Mouse (Mus musculus) midbrain, embryonic 16.5 days (tissue): ENCODE results near the gene Gbgt1. TPM values are rescaled to one million over a fixed set of nuclear protein-coding genes. Genes with fewer than 3 reads are reported as not detected.
"Not testable (repeated sequence)": the region's sequence is repeated elsewhere in the genome, so short reads cannot be mapped to it uniquely, and the experiment has no call there.

ENCODE experiments used
- ATAC-seq: fragments of 200-750 bp; cut with Nextera tagmentation; 2 replicates; pipeline ENCODE4 v1.8.0; 2017; ENCODE audit warnings: moderate TSS enrichment
- H3K27ac ChIP-seq: fragments of 300-500 bp; sonication (generic); 2 replicates; pipeline ENCODE4 v1.5.1; 2014; ENCODE audit warnings: mild to moderate bottlenecking, low read length, mixed read lengths
- H3K27me3 ChIP-seq: fragments of 300-500 bp; sonication (generic); 2 replicates; pipeline ENCODE4 v1.6.1; 2014; ENCODE audit warnings: low read depth, low read length, mixed read lengths; ENCODE audit not compliant: control insufficient read depth, insufficient read depth
- H3K36me3 ChIP-seq: fragments of 300-500 bp; sonication (generic); 2 replicates; pipeline ENCODE4 v1.6.1; 2014; ENCODE audit warnings: mild to moderate bottlenecking, low read length, moderate library complexity, mixed read lengths; ENCODE audit not compliant: control insufficient read depth, insufficient read depth
- H3K4me1 ChIP-seq: fragments of 300-500 bp; sonication (generic); 2 replicates; pipeline ENCODE4 v1.6.1; 2014; ENCODE audit warnings: mild to moderate bottlenecking, low read length, mixed read lengths; ENCODE audit not compliant: control insufficient read depth, insufficient read depth
- H3K4me2 ChIP-seq: fragments of 300-500 bp; sonication (generic); 2 replicates; pipeline ENCODE4 v1.6.1; 2014; ENCODE audit warnings: mild to moderate bottlenecking, low read length, mixed read lengths
- H3K4me3 ChIP-seq: fragments of 300-500 bp; sonication (generic); 2 replicates; pipeline ENCODE4 v1.5.1; 2014; ENCODE audit warnings: low read depth, mild to moderate bottlenecking, low read length, moderate library complexity, mixed read lengths
- H3K9ac ChIP-seq: fragments of 300-500 bp; sonication (generic); 2 replicates; pipeline ENCODE4 v1.6.1; 2014; ENCODE audit warnings: low read depth, low read length, mixed read lengths
- H3K9me3 ChIP-seq: fragments of 300-500 bp; sonication (generic); replicated peaks from 2 replicates; pipeline ENCODE4 v1.6.1; 2014; ENCODE audit warnings: mild to moderate bottlenecking, low read length, mixed read lengths; ENCODE audit not compliant: control insufficient read depth, poor library complexity, severe bottlenecking
- WGBS: fragments of 180-500 bp; shearing (Covaris S2); extraction: QIAGEN DNeasy Blood & Tissue Kit; methylation state at CpG from one replicate; pipeline ENCODE4 v1.1.7; 2014; 5-methylcytosine and 5-hydroxymethylcytosine counted together
- polyA plus RNA-seq: library from polyadenylated mRNA; unstranded; fragments of >200 nt; fragmentation: Nextera tagmentation; extraction: Ambion mirVana; gene quantifications from 2 replicates; pipeline ENCODE4 v1.2.1, GENCODE M21; 2015

The Gbgt1 gene
- polyA plus RNA-seq, 1 experiment from 2014 or later: 1.1 TPM

GRCm38 (mm10) chr2:28495801-28496595 lies 693 bp upstream of the Gbgt1 start:
- Histone ChIP-seq H3K4me2 (no peak overlapping the region), H3K36me3 (no peaks in the 10 kb centered on the region), H3K4me3 (no peak overlapping the region), H3K9ac (no peak overlapping the region), H3K27ac (no peak overlapping the region), H3K27me3 (no peaks in the 10 kb centered on the region), H3K9me3 (no peaks in the 10 kb centered on the region), H3K4me1 (no peaks in the 10 kb centered on the region)
- WGBS: 84% methylated on average over 16 of the region's 16 CpGs
- ATAC-seq: no peak

- no peaks in the 10 kb centered on the region for H3K4me1 ChIP-seq
- no peak overlapping the region for H3K4me3 ChIP-seq
- no peak overlapping the region for H3K27ac ChIP-seq
- WGBS: 89% methylated on average over 5 of the region's 5 CpGs
- no peak for ATAC-seq
- H3K36me3 ChIP-seq: no peaks in the 10 kb centered on the region
- H3K4me2 ChIP-seq: no peak overlapping the region
- H3K27me3 ChIP-seq: no peaks in the 10 kb centered on the region
- H3K9me3 ChIP-seq: no peaks in the 10 kb centered on the region
- H3K9ac ChIP-seq: no peak overlapping the region
Measured at GRCm38 (mm10) chr2:28497561-28497960, 870 bp downstream of the Gbgt1 start.

GRCm38 (mm10) chr2:28498431-28498830 lies 1.7 kb downstream of the Gbgt1 start:
- H3K4me1 ChIP-seq: no peaks in the 10 kb centered on the region
- no peak overlapping the region for H3K27ac ChIP-seq
- H3K9me3 ChIP-seq: no peaks in the 10 kb centered on the region
- no peaks in the 10 kb centered on the region for H3K27me3 ChIP-seq
- H3K4me3 ChIP-seq: no peak overlapping the region
- WGBS: 90% methylated on average over 4 of the region's 4 CpGs
- no peaks in the 10 kb centered on the region for H3K36me3 ChIP-seq
- H3K9ac ChIP-seq: no peak overlapping the region
- no peak overlapping the region for H3K4me2 ChIP-seq
- no peak for ATAC-seq

GRCm38 (mm10) chr2:28502987-28503386 lies 6.3 kb downstream of the Gbgt1 start:
- Histone ChIP-seq H3K9ac (no peak overlapping the region), H3K27me3 (no peaks in the 10 kb centered on the region), H3K9me3 (no peaks in the 10 kb centered on the region), H3K36me3 (no peaks in the 10 kb centered on the region), H3K4me2 (no peak overlapping the region), H3K4me1 (no peaks in the 10 kb centered on the region), H3K27ac (no peak overlapping the region), H3K4me3 (no peak overlapping the region)
- ATAC-seq: no peak
- 86% methylated on average over 10 of the region's 10 CpGs for WGBS

GRCm38 (mm10) chr2:28504676-28505075 lies 8.0 kb downstream of the Gbgt1 start:
- no peak overlapping the region for H3K4me3 ChIP-seq
- no peaks in the 10 kb centered on the region for H3K9me3 ChIP-seq
- H3K4me2 ChIP-seq: no peak overlapping the region
- H3K4me1 ChIP-seq: no peaks in the 10 kb centered on the region
- H3K9ac ChIP-seq: no peak overlapping the region
- WGBS: 90% methylated on average over 13 of the region's 13 CpGs
- H3K36me3 ChIP-seq: no peaks in the 10 kb centered on the region
- ATAC-seq: no peak
- H3K27ac ChIP-seq: no peak overlapping the region
- no peaks in the 10 kb centered on the region for H3K27me3 ChIP-seq

- Histone ChIP-seq H3K9ac (0 out of 2 replicates have a peak within 1 kb of the TSS, but pooled peaks have one; percentile 20), H3K9me3 (no peaks in the 10 kb centered on the region), H3K4me1 (no peaks in the 10 kb centered on the region), H3K4me2 (no peak within 1 kb of the TSS), H3K36me3 (no peaks in the 10 kb centered on the region), H3K4me3 (no peak within 1 kb of the TSS), H3K27me3 (no peaks in the 10 kb centered on the region), H3K27ac (no peak within 1 kb of the TSS)
- 71% methylated on average over 3 of the region's 3 CpGs for WGBS
- no peak for ATAC-seq
Measured at GRCm38 (mm10) chr2:28505795-28506194, 9.1 kb downstream of the Gbgt1 start, which contains the start of gene Gm10134. Gm10134 (plus strand) TSS chr2:28506095.

- no peak for ATAC-seq
- no peak overlapping the region for H3K27ac ChIP-seq
- H3K4me3 ChIP-seq: no peak overlapping the region
- H3K4me2 ChIP-seq: no peak overlapping the region
- 82% methylated on average over 6 of the region's 6 CpGs for WGBS
- no peak overlapping the region for H3K9ac ChIP-seq
- no peaks in the 10 kb centered on the region for H3K4me1 ChIP-seq
- no peaks in the 10 kb centered on the region for H3K36me3 ChIP-seq
- no peaks in the 10 kb centered on the region for H3K9me3 ChIP-seq
- no peaks in the 10 kb centered on the region for H3K27me3 ChIP-seq
Measured at GRCm38 (mm10) chr2:28506291-28506690, 9.6 kb downstream of the Gbgt1 start.

GRCm38 (mm10) chr2:28511600-28511999 lies 14.9 kb downstream of the Gbgt1 start:
- not testable (repeated sequence) for H3K9ac ChIP-seq, H3K27ac ChIP-seq, H3K9me3 ChIP-seq, H3K4me3 ChIP-seq, H3K4me2 ChIP-seq, H3K36me3 ChIP-seq, H3K27me3 ChIP-seq, ATAC-seq
- WGBS: 55% methylated on average over 5 of the region's 5 CpGs
- peaks cover 22% of the 10 kb centered on the region for H3K4me1 ChIP-seq

- WGBS: under 1% methylated on average over 35 of the region's 71 CpGs
Measured at GRCm38 (mm10) chr2:28512798-28513401, 16.2 kb downstream of the Gbgt1 start, which contains the start of gene Ralgds. Ralgds (plus strand) TSS chr2:28513125.

More at GRCm38 (mm10) chr2:28512798-28513401, 16.2 kb downstream of the Gbgt1 start, which contains the start of gene Ralgds:
- peak within 1 kb of the TSS; percentile 64 for H3K4me3 ChIP-seq
- ATAC-seq: peak; percentile 70
- no peaks in the 10 kb centered on the region for H3K9me3 ChIP-seq
- peak within 1 kb of the TSS; percentile 97 for H3K4me2 ChIP-seq
- H3K27me3 ChIP-seq: no peaks in the 10 kb centered on the region
- H3K27ac ChIP-seq: peak within 1 kb of the TSS; percentile 92
- H3K9ac ChIP-seq: peak within 1 kb of the TSS; percentile 90
- H3K36me3 ChIP-seq: no peaks in the 10 kb centered on the region
- H3K4me1 ChIP-seq: peaks cover 35% of the 10 kb centered on the region
